Mouse (Mus musculus) fibroblast of lung, adult 2 months (primary cell): ENCODE measurements at regions not wholly inside any gene's neighbourhood (a gene's known extent, or its start where the extent isn't known, plus 50 kb on each side); places are given as distances from the start of the nearest gene placed in this dataset.

ENCODE experiments used
- DNase-seq: peaks from one replicate; pipeline ENCODE4 v3.0.0-alpha.2; 2011; ENCODE audit warnings: low read depth

GRCm38 (mm10) chr7:117875241-117875640 is 240.7 kb downstream of the Rps15a start:
- no peak for DNase-seq

GRCm38 (mm10) chr7:117859419-117859818 is 256.6 kb downstream of the Rps15a start:
- no peak for DNase-seq

GRCm38 (mm10) chr7:117855955-117856354 is 260.0 kb downstream of the Rps15a start:
- DNase-seq = no peak

GRCm38 (mm10) chr7:117853716-117854115 is 262.3 kb downstream of the Rps15a start:
- no peak for DNase-seq

- no peak for DNase-seq
Measured at GRCm38 (mm10) chr7:117852866-117853265, 263.1 kb downstream of the Rps15a start.

GRCm38 (mm10) chr7:117850822-117851221 is 265.2 kb downstream of the Rps15a start:
- DNase-seq = no peak

- no peak for DNase-seq
Measured at GRCm38 (mm10) chr7:117846041-117846440, 269.9 kb downstream of the Rps15a start.

- no peak for DNase-seq
Measured at GRCm38 (mm10) chr7:117842780-117843179, 273.2 kb downstream of the Rps15a start.

- no peak for DNase-seq
Measured at GRCm38 (mm10) chr7:117795035-117795434, 321.0 kb downstream of the Rps15a start.

- no peak for DNase-seq
Measured at GRCm38 (mm10) chr7:117793991-117794390, 322.0 kb downstream of the Rps15a start.

GRCm38 (mm10) chr7:117792456-117792855 is 323.5 kb downstream of the Rps15a start:
- no peak for DNase-seq

- no peak for DNase-seq
Measured at GRCm38 (mm10) chr7:117778996-117779395, 337.0 kb downstream of the Rps15a start.

- DNase-seq = no peak
Measured at GRCm38 (mm10) chr7:117777921-117778320, 338.1 kb downstream of the Rps15a start.

GRCm38 (mm10) chr7:117771836-117772235 is 344.2 kb downstream of the Rps15a start:
- no peak for DNase-seq

- DNase-seq = no peak
Measured at GRCm38 (mm10) chr7:117759506-117759905, 356.5 kb downstream of the Rps15a start.

- no peak for DNase-seq
Measured at GRCm38 (mm10) chr7:117757033-117757432, 359.0 kb downstream of the Rps15a start.

- DNase-seq = no peak
Measured at GRCm38 (mm10) chr7:117755830-117756229, 360.2 kb downstream of the Rps15a start.

GRCm38 (mm10) chr7:117753296-117753695 is 362.7 kb downstream of the Rps15a start:
- no peak for DNase-seq

- DNase-seq = no peak
Measured at GRCm38 (mm10) chr7:117752302-117753185, 363.4 kb downstream of the Rps15a start.

GRCm38 (mm10) chr7:117747991-117748390 is 367.2 kb downstream of the Xylt1 start:
- DNase-seq = no peak

- DNase-seq = no peak
Measured at GRCm38 (mm10) chr7:117746393-117746792, 365.6 kb downstream of the Xylt1 start.

GRCm38 (mm10) chr7:117739706-117740105 is 358.9 kb downstream of the Xylt1 start:
- DNase-seq = peak; percentile 94

GRCm38 (mm10) chr7:117735699-117736020 is 354.9 kb downstream of the Xylt1 start:
- DNase-seq = no peak
